Mouse (Mus musculus) retina, adult 2 months (tissue): ENCODE measurements around the gene Tcaim.
"Not testable (repeated sequence)": the region's sequence is repeated elsewhere in the genome, so short reads cannot be mapped to it uniquely, and the experiment has no call there.

Experiments used
- DNase-seq: peaks from one replicate; pipeline ENCODE4 v3.0.0-alpha.2; 2012; ENCODE audit warnings: low read depth, low spot score

Tcaim gene

GRCm38 (mm10) chr9:122805053-122805844, at the start of gene Tcaim:
Tcaim (plus strand) TSS chr9:122805539.
- DNase-seq: peak; percentile 84

- DNase-seq: no peak
These were observed 47.7 kb upstream of the Tcaim start for GRCm38 (mm10) chr9:122757614-122758013.

GRCm38 (mm10) chr9:122760111-122760510, 45.2 kb upstream of the Tcaim start:
- DNase-seq: no peak

GRCm38 (mm10) chr9:122785231-122785630, 20.1 kb upstream of the Tcaim start:
- no peak for DNase-seq

GRCm38 (mm10) chr9:122786534-122786933, 18.8 kb upstream of the Tcaim start:
- no peak for DNase-seq

- no peak for DNase-seq
These were observed 554 bp downstream of the Tcaim start for GRCm38 (mm10) chr9:122805845-122806341.

- DNase-seq: no peak
These were observed 1.8 kb downstream of the Tcaim start for GRCm38 (mm10) chr9:122807186-122807585.

- DNase-seq: no peak
These were observed 4.9 kb downstream of the Tcaim start for GRCm38 (mm10) chr9:122810212-122810611.

GRCm38 (mm10) chr9:122812386-122812785, 7.0 kb downstream of the Tcaim start:
- DNase-seq: no peak

- DNase-seq: no peak
These were observed 9.4 kb downstream of the Tcaim start for GRCm38 (mm10) chr9:122814775-122815174.

GRCm38 (mm10) chr9:122815239-122815851, 10.0 kb downstream of the Tcaim start:
- DNase-seq: no peak

GRCm38 (mm10) chr9:122823374-122824017, 18.2 kb downstream of the Tcaim start:
- no peak for DNase-seq

GRCm38 (mm10) chr9:122826743-122827142, 21.4 kb downstream of the Tcaim start:
- no peak for DNase-seq

- no peak for DNase-seq
These were observed 24.6 kb downstream of the Tcaim start for GRCm38 (mm10) chr9:122829826-122830380.

- DNase-seq: no peak
These were observed 30.8 kb downstream of the Tcaim start for GRCm38 (mm10) chr9:122836126-122836525.

GRCm38 (mm10) chr9:122836790-122837189, 31.5 kb downstream of the Tcaim start:
- peak; percentile 11 for DNase-seq

- no peak for DNase-seq
These were observed 31.9 kb downstream of the Tcaim start for GRCm38 (mm10) chr9:122837216-122837615.

- DNase-seq: no peak
These were observed 32.3 kb downstream of the Tcaim start for GRCm38 (mm10) chr9:122837680-122838079.

- no peak for DNase-seq
These were observed 38.4 kb downstream of the Tcaim start, which contains the start of gene Gm35549 for GRCm38 (mm10) chr9:122843760-122844159. Gm35549 (minus strand) TSS chr9:122844035.

GRCm38 (mm10) chr9:122845621-122846020, 40.3 kb downstream of the Tcaim start:
- DNase-seq: no peak

GRCm38 (mm10) chr9:122846156-122846555, 40.8 kb downstream of the Tcaim start:
- DNase-seq: no peak

GRCm38 (mm10) chr9:122847811-122848311, 42.5 kb downstream of the Tcaim start:
- not testable (repeated sequence) for DNase-seq
